Mouse (Mus musculus): ENCODE results near the gene Naa25.

The Naa25 gene

DNA sequence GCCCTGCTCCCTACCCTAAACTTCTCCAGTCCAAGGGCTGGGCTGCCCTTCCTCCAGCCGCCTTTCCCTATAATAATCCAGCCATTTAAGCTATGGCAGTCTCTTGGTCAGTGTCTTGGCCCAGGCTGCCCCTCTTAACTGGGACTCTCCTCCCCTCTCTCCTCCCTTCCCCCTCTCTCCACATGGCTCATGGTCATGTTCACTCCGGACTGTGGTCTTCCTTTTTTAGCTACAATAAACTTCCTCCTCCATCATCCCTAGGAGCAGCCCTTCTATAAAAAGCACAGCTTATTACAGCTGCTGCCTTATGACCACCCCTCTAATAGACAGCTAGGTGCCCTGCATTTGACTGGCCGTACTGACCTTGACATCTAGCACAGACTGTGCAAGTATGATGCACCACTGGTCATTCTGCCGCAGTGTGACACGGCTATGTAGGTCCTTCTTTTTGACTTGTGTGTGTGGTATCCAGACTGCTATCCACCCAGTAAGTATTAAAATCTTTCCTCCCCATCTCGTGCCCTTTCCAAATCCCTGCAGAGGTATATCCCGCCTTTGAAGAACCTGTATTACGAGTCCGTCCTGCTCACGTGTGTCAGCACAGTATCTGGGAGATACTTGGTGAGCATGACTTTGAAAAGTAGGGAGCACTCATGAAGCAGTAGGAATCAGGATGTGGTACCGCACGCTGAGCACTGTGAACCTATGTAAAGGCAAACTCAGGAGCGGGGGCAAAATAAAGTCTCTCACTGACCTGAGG, 56.2 kb downstream of the Naa25 start:
- no peak for DNase-seq

DNA sequence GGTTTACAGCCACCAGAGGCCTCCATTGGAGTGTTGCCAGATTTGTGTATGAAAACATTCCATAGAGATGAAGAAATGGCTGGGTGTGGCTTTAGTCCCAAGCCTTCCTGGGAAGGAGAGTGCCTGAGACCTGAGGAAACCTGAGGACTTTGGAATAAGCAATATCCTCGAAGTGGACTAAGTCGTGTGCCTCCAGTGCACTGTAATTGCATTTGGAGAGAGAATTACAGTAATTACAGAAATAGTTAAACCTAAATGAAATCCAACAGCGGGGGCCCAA, 56.7 kb downstream of the Naa25 start:
- DNase-seq: no peak

DNA sequence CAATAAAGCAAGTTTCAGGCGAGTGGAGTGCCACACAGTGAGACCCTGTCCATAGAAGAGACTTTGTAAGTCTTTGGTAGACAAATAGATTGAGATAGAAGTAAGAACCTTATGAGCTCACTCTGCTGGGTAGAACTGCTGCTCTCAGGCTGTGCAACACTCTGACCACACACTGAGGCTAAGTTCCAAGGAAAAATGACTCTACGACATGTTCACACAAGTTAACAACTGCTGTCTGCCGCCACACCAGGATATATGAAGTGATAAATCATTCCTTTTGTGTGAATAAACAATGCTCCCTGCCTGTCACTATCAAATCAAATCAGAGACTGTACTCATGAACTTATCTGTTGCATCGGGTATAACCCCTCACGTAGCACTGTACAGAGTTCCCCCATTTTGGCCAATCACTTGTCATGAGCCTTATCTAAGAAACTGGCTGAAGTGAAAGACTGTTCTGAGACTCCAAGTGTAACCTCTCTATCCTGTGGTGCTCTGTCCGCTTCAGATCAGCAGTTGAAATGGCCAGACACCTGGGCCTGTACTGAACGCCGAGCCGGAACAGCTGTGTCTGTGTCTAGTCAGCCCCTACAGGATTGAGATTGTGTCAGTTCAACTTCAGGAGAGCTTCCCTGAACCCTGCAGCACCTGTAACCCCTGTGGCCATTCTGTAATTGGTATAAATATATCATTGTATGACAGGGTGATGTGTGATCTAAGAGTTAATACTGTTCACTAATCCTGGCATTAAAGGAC, 58.0 kb downstream of the Naa25 start:
- no peak for DNase-seq

DNA sequence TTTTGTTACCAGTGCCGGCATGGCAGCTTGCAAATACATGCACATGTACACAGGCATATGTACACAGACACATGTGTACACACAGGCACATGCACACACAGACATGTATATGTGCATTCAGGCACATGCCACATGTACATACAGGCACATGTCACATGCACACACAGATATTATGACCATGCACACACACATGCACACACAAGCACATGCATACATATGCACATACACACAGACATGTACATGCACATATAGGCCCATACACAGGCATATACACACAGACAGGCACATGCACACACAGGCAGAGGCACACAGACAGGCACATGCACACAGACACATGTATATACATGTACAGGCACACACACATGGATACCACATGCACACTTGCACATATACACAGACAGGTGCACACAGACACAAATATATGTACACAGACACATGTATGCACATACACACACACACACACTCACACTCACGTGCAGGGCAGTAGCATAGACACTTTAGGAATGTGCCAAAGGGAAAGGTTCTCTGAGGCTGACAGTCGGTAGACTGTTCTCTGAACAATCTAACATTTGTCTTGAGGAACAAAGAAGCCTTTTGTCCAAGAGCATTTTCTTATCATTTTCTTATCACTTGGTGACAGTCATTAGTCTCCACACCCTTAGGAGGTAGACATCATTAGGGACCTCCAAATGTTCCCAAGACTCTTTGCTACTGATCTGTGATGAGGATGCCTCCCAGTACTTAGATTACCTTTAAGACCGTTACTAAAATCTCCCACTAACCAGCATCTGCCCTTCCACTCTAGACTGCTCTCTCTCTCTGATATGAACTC, 63.8 kb downstream of the Naa25 start:
- no peak for DNase-seq

DNA sequence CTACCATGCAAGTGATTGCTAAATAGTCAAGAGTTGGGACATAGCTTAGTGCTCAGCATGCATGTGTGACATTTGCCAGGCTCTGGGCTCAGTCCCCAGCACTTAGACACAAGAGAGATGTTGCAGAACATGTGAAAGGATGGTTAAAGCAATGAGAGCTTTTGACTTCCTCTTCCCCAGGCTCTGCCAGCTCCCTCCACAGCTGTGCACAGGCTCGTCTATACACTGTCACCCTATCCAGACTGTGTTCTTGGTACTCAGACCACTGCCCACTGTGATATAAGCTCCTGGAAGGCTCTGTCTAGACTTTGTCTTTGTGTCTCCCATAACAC, 64.4 kb downstream of the Naa25 start:
- no peak for DNase-seq

DNA sequence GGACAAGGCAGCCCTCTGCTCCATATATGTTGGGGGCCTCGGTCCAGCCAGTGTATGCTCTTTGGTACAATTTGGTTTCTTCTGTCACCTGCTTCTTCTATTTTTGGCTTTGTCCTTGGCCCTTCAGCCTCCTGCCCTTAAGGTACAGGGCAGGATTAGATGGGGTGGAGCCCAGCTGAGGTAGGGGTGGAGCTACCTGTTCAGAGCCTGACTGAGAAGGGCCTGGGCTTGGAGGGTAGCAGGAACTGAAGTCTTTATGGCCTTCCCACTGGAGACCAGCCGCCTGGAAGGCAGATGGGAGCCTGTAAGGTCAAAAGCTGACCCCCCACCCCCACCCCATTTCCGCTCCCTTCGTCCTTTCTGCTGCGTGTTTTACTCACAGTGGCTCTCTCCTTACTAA, 65.2 kb downstream of the Naa25 start:
- no peak for DNase-seq

DNA sequence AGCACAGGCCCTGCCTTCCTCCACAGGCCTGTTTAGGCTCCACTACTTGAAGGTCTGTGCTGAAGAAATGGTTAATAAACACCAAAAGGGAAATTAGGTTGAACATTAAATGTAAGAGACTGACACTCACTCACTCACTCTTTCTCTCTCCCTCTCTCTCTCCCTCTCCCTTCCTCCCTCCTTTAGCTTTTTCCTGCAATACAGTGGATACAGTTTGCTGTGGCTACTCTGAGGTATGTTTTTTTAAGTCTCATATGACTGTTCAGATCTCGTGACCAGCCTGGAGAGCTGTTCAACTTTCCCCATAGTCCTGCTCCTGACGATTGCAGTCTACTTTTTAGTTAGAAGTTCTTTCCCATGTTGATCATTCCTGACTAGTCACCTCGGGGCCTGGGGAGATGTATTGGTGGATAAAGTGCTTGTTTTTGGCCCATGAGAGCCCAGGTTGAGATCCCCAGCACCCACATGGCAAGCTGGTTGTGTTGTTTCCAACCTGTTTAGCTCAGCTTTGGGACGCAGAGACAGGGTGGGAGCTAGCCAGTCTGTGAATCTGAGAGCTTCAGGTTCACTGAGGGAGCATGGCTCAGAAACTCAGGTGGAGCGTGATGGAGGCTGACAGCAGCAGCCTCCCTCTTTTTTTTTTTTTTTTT, 66.0 kb downstream of the Naa25 start:
- DNase-seq: no peak

DNA sequence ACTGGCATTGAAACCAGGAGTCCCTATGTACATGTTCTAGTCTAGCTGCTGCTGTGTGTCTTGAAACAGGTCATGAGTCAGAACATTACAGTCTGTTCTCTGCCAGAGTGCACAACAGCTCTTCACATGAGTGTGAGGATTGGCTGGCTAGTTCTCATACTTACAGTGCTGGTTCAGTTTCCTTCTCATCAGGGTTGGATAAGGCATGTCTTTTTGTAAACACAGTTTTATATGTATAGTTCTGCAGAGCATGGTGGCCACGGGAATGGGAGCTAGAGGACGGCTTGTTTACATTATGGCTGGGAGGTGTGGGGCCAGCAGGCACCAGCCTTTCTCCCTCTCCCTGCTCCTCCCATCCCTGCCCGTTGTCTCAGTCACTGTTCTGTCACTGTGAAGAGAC, 71.8 kb downstream of the Naa25 start:
- no peak for DNase-seq

DNA sequence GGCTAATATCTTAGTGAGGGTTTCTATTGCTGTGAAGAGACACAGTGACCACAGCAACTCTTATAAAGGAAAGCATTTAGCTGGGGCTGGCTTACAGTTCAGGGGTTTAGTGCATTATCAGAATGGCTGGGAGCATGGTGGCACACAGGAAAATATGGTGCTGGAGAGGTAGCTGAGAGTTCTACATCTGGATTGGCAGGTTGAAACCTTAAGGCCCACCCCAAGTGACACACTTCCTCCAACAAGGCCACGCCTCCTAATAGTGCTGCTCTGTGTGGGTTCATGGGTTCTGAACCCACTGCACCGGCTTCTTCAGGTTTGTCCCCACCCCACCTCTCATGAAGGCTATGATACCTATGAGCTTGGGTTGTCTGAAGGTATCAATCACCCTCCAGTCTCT, 74.7 kb downstream of the Naa25 start:
- DNase-seq: no peak

DNA sequence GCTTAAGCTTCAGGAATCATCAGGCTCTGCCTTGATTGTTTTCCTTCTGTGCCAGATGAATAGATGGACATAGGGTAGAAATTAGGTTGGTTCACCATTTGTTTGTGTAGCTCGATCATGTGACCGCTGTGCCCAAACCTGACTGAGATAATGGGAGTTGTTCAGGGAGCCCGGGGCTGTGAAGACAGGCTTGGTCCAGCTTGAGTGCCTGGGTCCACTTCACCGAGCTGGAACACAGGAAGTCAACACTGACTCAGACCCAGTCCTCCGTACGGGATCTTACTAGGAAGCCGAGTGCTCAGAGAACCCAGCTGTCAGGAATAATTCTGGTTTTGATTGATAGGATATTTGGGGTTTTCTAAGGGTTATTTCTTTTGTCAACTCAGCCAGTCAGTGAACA, 76.9 kb downstream of the Naa25 start:
- DNase-seq: no peak

DNA sequence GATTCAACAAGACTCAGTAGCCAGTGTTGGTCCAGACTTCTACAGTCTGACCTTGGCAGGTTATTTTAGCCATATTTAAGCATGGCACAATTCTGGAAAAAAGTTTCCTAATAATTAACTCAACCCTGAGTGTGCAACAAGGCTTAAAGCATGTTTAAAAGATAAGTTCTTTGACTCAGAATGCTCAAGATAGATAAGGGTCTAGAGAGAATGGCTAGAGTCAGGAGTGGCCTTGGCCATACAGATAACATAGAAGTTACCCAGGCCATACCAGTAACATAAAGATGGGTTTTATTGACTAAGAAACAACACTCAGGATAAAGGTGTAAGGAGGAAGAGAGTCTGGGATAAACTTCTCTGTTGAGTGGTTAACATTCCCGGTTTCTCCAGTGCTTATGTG, 78.3 kb downstream of the Naa25 start:
- no peak for DNase-seq

DNA sequence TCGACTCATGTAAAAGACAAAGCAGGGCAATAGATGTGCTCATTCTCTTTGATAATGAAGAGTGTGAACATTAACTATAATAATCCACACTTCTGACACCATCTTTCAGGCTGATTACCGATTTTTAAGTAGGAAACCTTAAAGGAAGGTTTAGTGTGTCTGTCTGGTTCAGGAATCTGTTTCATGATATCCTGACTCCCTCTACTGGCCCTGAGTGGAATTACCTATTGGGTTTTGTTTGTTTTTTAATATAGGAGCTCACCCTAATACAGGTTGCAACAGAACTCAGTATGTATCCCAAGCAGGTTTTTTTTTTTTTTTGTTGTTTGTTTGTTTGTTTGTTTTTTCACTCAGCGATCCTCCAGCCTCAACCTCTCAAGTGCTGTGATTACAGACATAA, 79.9 kb downstream of the Naa25 start:
- DNase-seq: no peak

DNA sequence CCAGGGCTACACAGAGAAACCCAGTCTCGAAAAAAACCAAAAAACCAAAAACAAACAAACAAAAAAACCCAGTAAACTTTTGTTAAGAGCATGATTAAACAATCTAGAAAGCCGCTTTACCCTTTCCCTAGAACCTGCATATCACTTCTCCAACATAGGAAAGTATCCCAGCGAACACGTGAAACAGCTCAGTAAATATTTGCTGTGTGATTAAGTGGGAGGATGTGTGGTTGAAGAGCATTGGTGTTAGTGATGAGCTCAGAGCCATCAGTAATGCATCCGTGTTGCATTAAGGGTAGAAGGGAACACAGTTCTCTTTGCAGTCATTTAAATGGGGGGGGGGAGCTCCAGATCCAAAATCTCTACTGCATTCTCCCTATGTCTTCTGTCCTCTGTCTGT, 87.1 kb downstream of the Naa25 start:
- DNase-seq: no peak

DNA sequence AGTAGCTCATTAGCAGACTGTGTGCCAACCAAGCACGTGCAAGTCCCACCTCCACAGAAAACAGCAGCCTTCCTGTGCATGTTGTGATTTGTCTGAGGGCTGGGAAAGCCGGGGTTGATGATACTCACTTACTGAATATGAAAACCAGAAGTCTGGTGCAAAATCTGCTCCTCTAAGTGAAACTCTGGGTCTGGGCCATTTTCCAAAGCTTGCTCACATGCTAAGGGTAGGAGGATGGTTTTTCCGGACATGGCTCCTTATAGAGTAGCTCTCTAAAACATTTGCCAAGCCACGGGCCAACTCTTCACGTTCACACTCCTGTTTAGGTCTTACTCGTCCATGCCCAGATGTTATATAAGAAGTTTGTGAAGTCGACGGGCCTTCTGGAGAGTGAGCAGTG, 95.6 kb downstream of the Naa25 start:
- no peak for DNase-seq

Data from cerebellum, adult 11-12 months (tissue).